Mouse (Mus musculus): ENCODE data around the gene Gtf2i. TPM values are rescaled to one million over a fixed set of nuclear protein-coding genes. Genes with fewer than 3 reads are reported as not detected.
A peak's percentile ranks its signal among the peaks of the same experiment; 100 is the strongest.

The Gtf2i gene
- polyA plus RNA-seq, 1 experiment from 2014 or later: 150 TPM

DNA sequence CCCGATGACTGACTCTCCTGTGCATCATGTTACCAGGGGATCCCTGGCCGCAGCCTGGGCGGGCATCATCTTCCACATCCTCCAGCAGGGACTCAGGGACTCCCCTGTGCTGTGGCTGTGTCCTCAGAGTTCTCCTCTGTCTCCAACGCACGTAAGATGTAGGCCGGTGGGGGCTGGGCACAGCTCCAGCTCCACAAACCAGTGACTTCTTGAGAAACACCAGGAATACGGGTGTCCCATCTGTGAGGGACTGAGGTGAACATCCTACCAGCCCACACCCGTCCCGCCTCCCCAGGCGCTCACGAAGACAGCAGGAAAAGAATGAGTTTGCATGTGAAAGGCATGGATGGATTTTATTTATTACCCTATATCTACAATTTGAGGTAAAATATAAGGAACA lies 77.1 kb downstream of the Gtf2i start:
- H3K9ac ChIP-seq (replicated peaks; ENCODE audit: low read length): no peak overlapping the region
- no peak overlapping the region for H3K4me2 ChIP-seq (ENCODE audit: low read length)
- ATAC-seq (ENCODE audit: low FRiP score, low TSS enrichment): no peak
- H3K4me1 ChIP-seq (ENCODE audit: control insufficient read depth, insufficient read depth, low read length): 0 out of 2 replicates have a peak, but pooled peaks cover 7% of the 10 kb centered on the region
- no peak overlapping the region for H3K4me3 ChIP-seq (replicated peaks; ENCODE audit: low read depth, low read length)
- no peaks in the 10 kb centered on the region for H3K9me3 ChIP-seq (ENCODE audit: control insufficient read depth, low read length)
- peaks cover 70% of the 10 kb centered on the region for H3K36me3 ChIP-seq (ENCODE audit: control insufficient read depth, insufficient read depth, low read length)
- no peaks in the 10 kb centered on the region for H3K27me3 ChIP-seq (ENCODE audit: control insufficient read depth, insufficient read depth, low read length)
- DNase-seq: no peak
- no peak overlapping the region for H3K27ac ChIP-seq (replicated peaks; ENCODE audit: low read depth, low read length)
- 88% methylated on average over 11 of the region's 11 CpGs for WGBS

DNA sequence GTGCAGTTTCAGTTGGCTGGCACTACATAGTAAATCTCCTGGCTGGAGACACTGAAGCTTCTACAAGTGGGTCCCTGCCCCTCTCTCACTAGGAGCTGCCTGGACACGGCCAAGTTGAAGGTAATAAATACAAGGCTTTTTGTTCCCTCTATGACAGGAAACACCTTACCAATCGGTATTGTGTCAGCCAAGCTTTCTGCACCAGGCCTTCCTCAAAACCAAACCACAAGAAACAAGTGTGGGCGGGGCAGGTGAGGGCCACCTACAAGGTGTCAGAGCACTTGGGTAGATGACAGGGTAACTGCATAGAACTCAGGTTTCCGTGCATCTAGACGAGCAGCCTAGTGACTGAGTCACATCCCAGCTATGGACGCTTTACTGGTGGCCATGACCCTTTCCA lies 77.8 kb downstream of the Gtf2i start:
- Histone ChIP-seq H3K9ac (replicated peaks; ENCODE audit: low read length) (no peak overlapping the region), H3K4me3 (replicated peaks; ENCODE audit: low read depth, low read length) (no peak overlapping the region), H3K9me3 (ENCODE audit: control insufficient read depth, low read length) (no peaks in the 10 kb centered on the region), H3K4me1 (ENCODE audit: control insufficient read depth, insufficient read depth, low read length) (0 out of 2 replicates have a peak, but pooled peaks cover 7% of the 10 kb centered on the region), H3K27me3 (ENCODE audit: control insufficient read depth, insufficient read depth, low read length) (no peaks in the 10 kb centered on the region), H3K4me2 (ENCODE audit: low read length) (no peak overlapping the region), H3K27ac (replicated peaks; ENCODE audit: low read depth, low read length) (no peak overlapping the region), H3K36me3 (ENCODE audit: control insufficient read depth, insufficient read depth, low read length) (peaks cover 62% of the 10 kb centered on the region)
- 94% methylated on average over 6 of the region's 6 CpGs for WGBS
- no peak for ATAC-seq (ENCODE audit: low FRiP score, low TSS enrichment)
- no peak for DNase-seq

GRCm38 (mm10) chr5:134236241-134236640 lies 78.3 kb downstream of the Gtf2i start:
- Histone ChIP-seq H3K9me3 (ENCODE audit: control insufficient read depth, low read length) (no peaks in the 10 kb centered on the region), H3K4me3 (replicated peaks; ENCODE audit: low read depth, low read length) (no peak overlapping the region), H3K9ac (replicated peaks; ENCODE audit: low read length) (no peak overlapping the region), H3K36me3 (ENCODE audit: control insufficient read depth, insufficient read depth, low read length) (peaks cover 57% of the 10 kb centered on the region), H3K4me2 (ENCODE audit: low read length) (no peak overlapping the region), H3K27me3 (ENCODE audit: control insufficient read depth, insufficient read depth, low read length) (no peaks in the 10 kb centered on the region), H3K4me1 (ENCODE audit: control insufficient read depth, insufficient read depth, low read length) (0 out of 2 replicates have a peak, but pooled peaks cover 7% of the 10 kb centered on the region), H3K27ac (replicated peaks; ENCODE audit: low read depth, low read length) (no peak overlapping the region)
- ATAC-seq (ENCODE audit: low FRiP score, low TSS enrichment) (no peak), DNase-seq (no peak)
- 98% methylated on average over 3 of the region's 3 CpGs for WGBS

- DNase-seq (peak; percentile 72), ATAC-seq (ENCODE audit: low FRiP score, low TSS enrichment) (no peak)
- H3K36me3 ChIP-seq (ENCODE audit: control insufficient read depth, insufficient read depth, low read length): peaks cover 46% of the 10 kb centered on the region
- H3K27me3 ChIP-seq (ENCODE audit: control insufficient read depth, insufficient read depth, low read length): no peaks in the 10 kb centered on the region
- H3K4me1 ChIP-seq (ENCODE audit: control insufficient read depth, insufficient read depth, low read length): 0 out of 2 replicates have a peak, but pooled peaks cover 7% of the 10 kb centered on the region
- H3K9ac ChIP-seq (replicated peaks; ENCODE audit: low read length): no peak overlapping the region
- H3K4me3 ChIP-seq (replicated peaks; ENCODE audit: low read depth, low read length): no peak overlapping the region
- peak overlapping the region; percentile 61 for H3K27ac ChIP-seq (replicated peaks; ENCODE audit: low read depth, low read length)
- 39% methylated on average over 6 of the region's 6 CpGs for WGBS
- no peak overlapping the region for H3K4me2 ChIP-seq (ENCODE audit: low read length)
- H3K9me3 ChIP-seq (ENCODE audit: control insufficient read depth, low read length): no peaks in the 10 kb centered on the region
Measured at GRCm38 (mm10) chr5:134235111-134235510, 79.4 kb downstream of the Gtf2i start.

DNA sequence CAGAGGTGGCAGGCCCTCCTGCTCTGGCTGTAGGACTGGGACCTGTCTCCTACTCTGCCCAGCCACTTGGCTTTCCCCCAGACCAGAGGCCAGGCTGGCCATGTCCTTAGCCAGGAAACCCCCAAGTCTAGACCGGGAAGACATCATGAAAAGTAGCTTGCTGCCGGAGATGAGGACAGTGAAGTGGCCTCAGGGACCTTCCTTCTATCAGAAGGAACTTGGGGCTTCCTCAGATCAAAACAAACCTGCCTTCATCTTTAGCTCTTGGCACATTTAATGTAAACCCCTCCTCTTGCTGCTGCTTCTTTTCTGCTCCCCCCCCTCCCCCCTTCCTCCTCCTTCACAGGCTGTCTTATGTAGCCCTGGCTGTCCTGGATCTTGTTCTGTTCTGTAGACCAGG lies 80.4 kb downstream of the Gtf2i start:
- 0 out of 2 replicates have a peak, but pooled peaks cover 7% of the 10 kb centered on the region for H3K4me1 ChIP-seq (ENCODE audit: control insufficient read depth, insufficient read depth, low read length)
- H3K9ac ChIP-seq (replicated peaks; ENCODE audit: low read length): no peak overlapping the region
- no peaks in the 10 kb centered on the region for H3K9me3 ChIP-seq (ENCODE audit: control insufficient read depth, low read length)
- DNase-seq (no peak), ATAC-seq (ENCODE audit: low FRiP score, low TSS enrichment) (no peak)
- no peaks in the 10 kb centered on the region for H3K27me3 ChIP-seq (ENCODE audit: control insufficient read depth, insufficient read depth, low read length)
- 0 out of 2 replicates have a peak overlapping the region, but pooled peaks have one; percentile 15 for H3K27ac ChIP-seq (replicated peaks; ENCODE audit: low read depth, low read length)
- WGBS: 69% methylated on average over 2 of the region's 2 CpGs
- H3K36me3 ChIP-seq (ENCODE audit: control insufficient read depth, insufficient read depth, low read length): peaks cover 37% of the 10 kb centered on the region
- H3K4me3 ChIP-seq (replicated peaks; ENCODE audit: low read depth, low read length): no peak overlapping the region
- no peak overlapping the region for H3K4me2 ChIP-seq (ENCODE audit: low read length)

DNA sequence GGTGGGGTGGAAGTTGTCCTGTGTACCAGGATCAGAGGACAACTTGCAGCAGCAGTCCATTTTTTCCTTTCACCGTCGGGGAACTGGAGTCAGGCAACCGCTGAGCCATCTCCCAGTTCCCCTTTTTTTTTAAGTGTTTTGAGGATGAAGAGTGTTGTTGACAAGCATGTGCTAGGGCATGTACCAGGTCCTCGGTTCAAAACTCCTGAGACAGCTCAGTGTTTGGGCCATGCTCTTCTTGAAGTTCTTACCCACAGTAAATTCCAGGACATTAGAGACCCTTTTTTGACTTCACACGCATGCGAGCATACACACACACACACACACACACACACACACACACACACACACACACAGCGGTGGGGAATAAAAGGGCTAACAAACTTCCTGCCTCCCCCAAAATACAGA lies 81.3 kb downstream of the Gtf2i start:
- Histone ChIP-seq H3K4me3 (replicated peaks; ENCODE audit: low read depth, low read length) (no peak overlapping the region), H3K4me2 (ENCODE audit: low read length) (no peak overlapping the region), H3K27me3 (ENCODE audit: control insufficient read depth, insufficient read depth, low read length) (no peaks in the 10 kb centered on the region), H3K27ac (replicated peaks; ENCODE audit: low read depth, low read length) (no peak overlapping the region), H3K4me1 (ENCODE audit: control insufficient read depth, insufficient read depth, low read length) (0 out of 2 replicates have a peak, but pooled peaks cover 4% of the 10 kb centered on the region), H3K9me3 (ENCODE audit: control insufficient read depth, low read length) (no peaks in the 10 kb centered on the region), H3K9ac (replicated peaks; ENCODE audit: low read length) (no peak overlapping the region), H3K36me3 (ENCODE audit: control insufficient read depth, insufficient read depth, low read length) (peaks cover 27% of the 10 kb centered on the region)
- WGBS: 72% methylated on average over 7 of the region's 7 CpGs
- no peak for DNase-seq
- ATAC-seq (ENCODE audit: low FRiP score, low TSS enrichment): no peak

DNA sequence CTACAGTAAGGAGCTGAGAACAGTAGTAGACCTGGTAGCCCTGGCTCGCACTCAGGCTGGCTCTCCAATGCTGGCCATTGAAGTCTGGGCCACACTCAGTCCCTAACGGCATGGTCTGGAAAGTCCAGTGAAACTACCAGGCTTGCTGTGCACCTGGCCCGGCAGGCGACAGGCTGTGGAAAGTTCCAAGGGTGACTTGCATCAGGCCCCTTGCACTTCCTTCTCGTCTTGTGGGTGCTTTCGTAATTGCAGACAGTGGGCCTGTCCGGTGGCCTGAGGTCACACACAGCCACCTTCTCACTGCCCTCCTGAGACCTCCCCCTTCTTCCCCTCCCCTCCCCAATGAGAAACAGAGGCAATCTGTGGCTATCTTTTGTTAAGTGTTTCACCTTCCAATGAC lies 82.0 kb downstream of the Gtf2i start:
- no peak for DNase-seq
- Histone ChIP-seq H3K9ac (replicated peaks; ENCODE audit: low read length) (no peak overlapping the region), H3K9me3 (ENCODE audit: control insufficient read depth, low read length) (no peaks in the 10 kb centered on the region), H3K27me3 (ENCODE audit: control insufficient read depth, insufficient read depth, low read length) (no peaks in the 10 kb centered on the region), H3K4me3 (replicated peaks; ENCODE audit: low read depth, low read length) (no peak overlapping the region), H3K27ac (replicated peaks; ENCODE audit: low read depth, low read length) (no peak overlapping the region), H3K36me3 (ENCODE audit: control insufficient read depth, insufficient read depth, low read length) (peaks cover 21% of the 10 kb centered on the region), H3K4me2 (ENCODE audit: low read length) (no peak overlapping the region), H3K4me1 (ENCODE audit: control insufficient read depth, insufficient read depth, low read length) (no peaks in the 10 kb centered on the region)
- WGBS: 61% methylated on average over 7 of the region's 7 CpGs
- ATAC-seq (ENCODE audit: low FRiP score, low TSS enrichment): no peak

- H3K4me1 ChIP-seq (ENCODE audit: control insufficient read depth, insufficient read depth, low read length): no peaks in the 10 kb centered on the region
- no peak overlapping the region for H3K27ac ChIP-seq (replicated peaks; ENCODE audit: low read depth, low read length)
- H3K9ac ChIP-seq (replicated peaks; ENCODE audit: low read length): no peak overlapping the region
- ATAC-seq (ENCODE audit: low FRiP score, low TSS enrichment): no peak
- WGBS: 85% methylated on average over 6 of the region's 6 CpGs
- H3K36me3 ChIP-seq (ENCODE audit: control insufficient read depth, insufficient read depth, low read length): peaks cover 16% of the 10 kb centered on the region
- DNase-seq: no peak
- H3K4me2 ChIP-seq (ENCODE audit: low read length): no peak overlapping the region
- no peaks in the 10 kb centered on the region for H3K9me3 ChIP-seq (ENCODE audit: control insufficient read depth, low read length)
- H3K27me3 ChIP-seq (ENCODE audit: control insufficient read depth, insufficient read depth, low read length): no peaks in the 10 kb centered on the region
- H3K4me3 ChIP-seq (replicated peaks; ENCODE audit: low read depth, low read length): no peak overlapping the region
Measured at GRCm38 (mm10) chr5:134232111-134232510, 82.4 kb downstream of the Gtf2i start.

DNA sequence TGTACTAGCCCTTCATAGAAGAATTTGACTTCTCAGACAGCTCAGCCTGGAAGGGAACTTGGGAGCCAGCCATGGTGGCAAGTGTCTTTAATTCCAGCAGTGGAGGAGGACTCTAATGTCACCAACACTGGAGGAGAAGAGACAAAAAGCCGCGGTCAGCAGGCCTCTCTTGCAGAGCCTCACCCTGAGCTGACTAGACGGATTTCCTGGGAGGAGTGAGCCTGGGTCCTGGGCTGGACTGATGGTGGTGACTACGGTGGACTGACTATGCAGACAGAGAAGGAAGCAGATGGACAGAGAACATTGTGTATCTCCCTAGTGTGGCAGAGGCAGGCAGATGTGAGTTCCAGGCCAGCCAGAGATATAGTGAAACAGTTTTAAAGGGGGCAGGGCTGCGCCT lies 83.2 kb downstream of the Gtf2i start:
- H3K9ac ChIP-seq (replicated peaks; ENCODE audit: low read length): no peak overlapping the region
- DNase-seq (no peak), ATAC-seq (ENCODE audit: low FRiP score, low TSS enrichment) (no peak)
- WGBS: 87% methylated on average over 5 of the region's 5 CpGs
- H3K27ac ChIP-seq (replicated peaks; ENCODE audit: low read depth, low read length): no peak overlapping the region
- H3K36me3 ChIP-seq (ENCODE audit: control insufficient read depth, insufficient read depth, low read length): peaks cover 9% of the 10 kb centered on the region
- H3K4me3 ChIP-seq (replicated peaks; ENCODE audit: low read depth, low read length): no peak overlapping the region
- no peak overlapping the region for H3K4me2 ChIP-seq (ENCODE audit: low read length)
- no peaks in the 10 kb centered on the region for H3K9me3 ChIP-seq (ENCODE audit: control insufficient read depth, low read length)
- H3K4me1 ChIP-seq (ENCODE audit: control insufficient read depth, insufficient read depth, low read length): no peaks in the 10 kb centered on the region
- no peaks in the 10 kb centered on the region for H3K27me3 ChIP-seq (ENCODE audit: control insufficient read depth, insufficient read depth, low read length)
